Mouse (Mus musculus) CH12.LX (cell line): Measurements from ENCODE around the gene H2al2b. TPM values are rescaled to one million over a fixed set of nuclear protein-coding genes. Genes with fewer than 3 reads are reported as not detected.
"Not testable (repeated sequence)": the region's sequence is repeated elsewhere in the genome, so short reads cannot be mapped to it uniquely, and the experiment has no call there.

Experiments
- DNase-seq: peaks from one replicate; pipeline ENCODE4 v3.0.0-alpha.2; 2013; ENCODE audit errors: extremely low read depth
- H3K27ac ChIP-seq: 2 replicates; pipeline ENCODE4 v1.5.1; 2012; ENCODE audit warnings: low read depth, mild to moderate bottlenecking, control low read depth, moderate library complexity; ENCODE audit not compliant: insufficient read depth
- H3K27me3 ChIP-seq: replicated peaks from 2 replicates; pipeline ENCODE3; 2012; ENCODE audit warnings: inconsistent platforms
- H3K36me3 ChIP-seq, 2 experiments: replicated peaks in 1 of 2; 2 replicates each; pipeline versions ENCODE3 to v1.6.1; 2012; ENCODE audit warnings: inconsistent platforms in 1 of 2, low read length in 1 of 2, mild to moderate bottlenecking in 1 of 2, mixed read lengths in 1 of 2, moderate library complexity in 1 of 2; ENCODE audit not compliant: control insufficient read depth in 1 of 2, insufficient read depth in 1 of 2
- H3K4me1 ChIP-seq, 2 experiments: 2 replicates each; pipeline ENCODE4 v1.6.1; 2012; ENCODE audit warnings: inconsistent platforms in 1 of 2, moderate library complexity in 1 of 2; ENCODE audit not compliant: insufficient read depth in 2 of 2, control insufficient read depth in 1 of 2
- H3K4me2 ChIP-seq: 2 replicates; pipeline ENCODE4 v1.6.1; 2012; ENCODE audit warnings: low read depth, mild to moderate bottlenecking, control low read depth; ENCODE audit not compliant: poor library complexity, insufficient read depth, severe bottlenecking
- H3K4me3 ChIP-seq, 3 experiments: fragments of 150-350 bp in 1 of 3; sonication (generic) in 1 of 3; replicated peaks in 1 of 3; 2 replicates each; pipeline versions ENCODE3 to v1.5.1; 2011 to 2012; ENCODE audit warnings: low read depth in 2 of 3, low read length in 2 of 3, mild to moderate bottlenecking in 2 of 3, moderate library complexity in 2 of 3, control low read depth in 1 of 3, improper control_type of control experiment in 1 of 3, inconsistent platforms in 1 of 3, mixed read lengths in 1 of 3; ENCODE audit not compliant: poor library complexity in 1 of 3
- H3K79me2 ChIP-seq: replicated peaks from 2 replicates; pipeline ENCODE4 v1.6.1; 2012; ENCODE audit warnings: mild to moderate bottlenecking, moderate library complexity; ENCODE audit not compliant: control insufficient read depth, poor library complexity, insufficient read depth, severe bottlenecking; ENCODE audit errors: extremely low read depth
- H3K9ac ChIP-seq: 2 replicates; pipeline ENCODE4 v1.6.1; 2012; ENCODE audit warnings: low read depth, mild to moderate bottlenecking, control low read depth, moderate library complexity; ENCODE audit not compliant: insufficient read depth
- H3K9me3 ChIP-seq: replicated peaks from 2 replicates; pipeline ENCODE3; 2012; ENCODE audit warnings: low read length, inconsistent platforms, mixed read lengths
- dilution Hi-C: fragments of 300-500 bp; cut with MboI; formaldehyde crosslinking; loops from 2 replicates; pipeline ENCODE4 v1.14.3; 2020; ENCODE audit warnings: low sequenced_read_pairs; ENCODE audit not compliant: extremely low pct_unique_long_range_greater_than_20kb, extremely low pct_ligation_motif_present
- in situ Hi-C: fragments of 300-500 bp; cut with MboI; formaldehyde crosslinking; loops from 3 replicates; pipeline ENCODE4 v1.14.3; 2019; ENCODE audit warnings: low sequenced_read_pairs, low pct_ligation_motif_present, low pct_unique_long_range_greater_than_20kb, mixed read lengths
- polyA plus RNA-seq: library from polyadenylated mRNA; unstranded; fragments of >175 nt; gene quantifications from 2 replicates; pipeline ENCODE4 v1.2.1, GENCODE M21; 2012; ENCODE audit warnings: low read depth; ENCODE audit not compliant: insufficient read length
- total RNA-seq, 2 experiments: library from RNA; depleted of rRNA; stranded (reverse); fragments of 300-350 nt in 1 of 2; fragments of >200 nt in 1 of 2; gene quantifications; 2 replicates each; pipeline ENCODE4 v1.2.3; 2012 to 2014

H2al2b gene
- total RNA-seq (2012; rRNA removed) = not detected in 2 replicates
- not detected in 2 replicates for total RNA-seq (2014; rRNA removed)
- polyA plus RNA-seq = not detected in 2 replicates

- H3K4me3 ChIP-seq, H3K4me1 ChIP-seq, H3K27me3 ChIP-seq, in situ Hi-C loops, DNase-seq, H3K9me3 ChIP-seq, H3K27ac ChIP-seq, H3K79me2 ChIP-seq, H3K9ac ChIP-seq, dilution Hi-C loops, H3K36me3 ChIP-seq, H3K4me2 ChIP-seq: not testable (repeated sequence)
Observed at GRCm38 (mm10) chrY:2720574-2720973, at the start of gene H2al2b. Gene H2al2b, minus strand, starts transcription at chrY:2720674.

Other genes with a start within 250 kb of the H2al2b start
- not detected in 2 replicates for gene H2al2c, start 121.6 kb downstream of the H2al2b start, total RNA-seq (2012; rRNA removed)
- gene H2al2c, start 121.6 kb downstream of the H2al2b start, total RNA-seq (2014; rRNA removed) = not detected in 2 replicates
- gene H2al2c, start 121.6 kb downstream of the H2al2b start, polyA plus RNA-seq = not detected in 2 replicates
- not detected in 2 replicates for gene Sry, start 57.0 kb downstream of the H2al2b start, total RNA-seq (2012; rRNA removed)
- not detected in 2 replicates for gene Sry, start 57.0 kb downstream of the H2al2b start, total RNA-seq (2014; rRNA removed)
- gene Sry, start 57.0 kb downstream of the H2al2b start, polyA plus RNA-seq = not detected in 2 replicates
- gene Gm4064, start 75.5 kb upstream of the H2al2b start, total RNA-seq (2012; rRNA removed) = not detected in 2 replicates
- gene Gm4064, start 75.5 kb upstream of the H2al2b start, total RNA-seq (2014; rRNA removed) = not detected in 2 replicates
- not detected in 2 replicates for gene Gm4064, start 75.5 kb upstream of the H2al2b start, polyA plus RNA-seq
- not detected in 2 replicates for gene Rbmy, start 110.0 kb upstream of the H2al2b start, total RNA-seq (2012; rRNA removed)
- gene Rbmy, start 110.0 kb upstream of the H2al2b start, total RNA-seq (2014; rRNA removed) = not detected in 2 replicates
- not detected in 2 replicates for gene Rbmy, start 110.0 kb upstream of the H2al2b start, polyA plus RNA-seq
- gene Gm10256, start 110.0 kb upstream of the H2al2b start, total RNA-seq (2012; rRNA removed) = not detected in 2 replicates
- gene Gm10256, start 110.0 kb upstream of the H2al2b start, total RNA-seq (2014; rRNA removed) = not detected in 2 replicates
- not detected in 2 replicates for gene Gm10256, start 110.0 kb upstream of the H2al2b start, polyA plus RNA-seq
- not detected in 2 replicates for gene Gm10352, start 180.3 kb upstream of the H2al2b start, total RNA-seq (2012; rRNA removed)
- gene Gm10352, start 180.3 kb upstream of the H2al2b start, total RNA-seq (2014; rRNA removed) = not detected in 2 replicates
- gene Gm10352, start 180.3 kb upstream of the H2al2b start, polyA plus RNA-seq = not detected in 2 replicates
- not detected in 2 replicates for gene Gm29289, start 211.9 kb upstream of the H2al2b start, total RNA-seq (2012; rRNA removed)
- gene Gm29289, start 211.9 kb upstream of the H2al2b start, total RNA-seq (2014; rRNA removed) = not detected in 2 replicates
- gene Gm29289, start 211.9 kb upstream of the H2al2b start, polyA plus RNA-seq = not detected in 2 replicates